Mouse (Mus musculus): ENCODE measurements around the gene Upk3a. TPM values are rescaled to one million over a fixed set of nuclear protein-coding genes. Genes with fewer than 3 reads are reported as not detected.
A peak's percentile ranks its signal among the peaks of the same experiment; 100 is the strongest.

Gene Upk3a
- polyA plus RNA-seq, 1 experiment from 2014 or later, result not detected

GRCm38 (mm10) chr15:85043116-85043515 lies 26.2 kb downstream of the Upk3a start:
- 0 out of 2 replicates have a peak overlapping the region, but pooled peaks have one; percentile 34 for H3K27ac ChIP-seq (ENCODE audit: low read depth)
- H3K9me3 ChIP-seq (ENCODE audit: low read length), result no peaks in the 10 kb centered on the region
- ATAC-seq (no peak), DNase-seq (no peak)
- H3K36me3 ChIP-seq (replicated peaks; ENCODE audit: insufficient read depth, low read length), result peaks cover 4% of the 10 kb centered on the region; the same call in 1 of the 2 replicates
- H3K4me3 ChIP-seq (ENCODE audit: low read depth, low read length), result no peak overlapping the region
- 54% methylated on average over 5 of the region's 5 CpGs for WGBS (ENCODE audit: insufficient replicate concordance)
- no peak overlapping the region for H3K9ac ChIP-seq (replicated peaks)
- no peaks in the 10 kb centered on the region for H3K27me3 ChIP-seq (ENCODE audit: insufficient read depth, low read length)
- H3K4me1 ChIP-seq (ENCODE audit: insufficient read depth), result peaks cover 4% of the 10 kb centered on the region; the same call in 1 of the 2 replicates
- TF ChIP-seq EP300 (IDR thresholded peaks at IDR 0.05; ENCODE audit: low read depth) (no peak), CTCF (IDR thresholded peaks at IDR 0.05; ENCODE audit: low read depth) (no peak)
- H3K4me2 ChIP-seq (ENCODE audit: low read depth, low read length), result no peak overlapping the region

- Histone ChIP-seq H3K4me1 (ENCODE audit: insufficient read depth) (0 out of 2 replicates have a peak, but pooled peaks cover 3% of the 10 kb centered on the region), H3K9ac (replicated peaks) (no peak overlapping the region), H3K4me2 (ENCODE audit: low read depth, low read length) (no peak overlapping the region), H3K27ac (ENCODE audit: low read depth) (no peak overlapping the region), H3K9me3 (ENCODE audit: low read length) (no peaks in the 10 kb centered on the region), H3K36me3 (replicated peaks; ENCODE audit: insufficient read depth, low read length) (peaks cover 9% of the 10 kb centered on the region), H3K4me3 (ENCODE audit: low read depth, low read length) (no peak overlapping the region), H3K27me3 (ENCODE audit: insufficient read depth, low read length) (no peaks in the 10 kb centered on the region)
- ATAC-seq (no peak), DNase-seq (no peak)
- no peak for TF ChIP-seq EP300 (IDR thresholded peaks at IDR 0.05; ENCODE audit: low read depth)
- 62% methylated on average over 5 of the region's 5 CpGs for WGBS (ENCODE audit: insufficient replicate concordance)
These were observed 26.8 kb downstream of the Upk3a start for GRCm38 (mm10) chr15:85043761-85044160.

GRCm38 (mm10) chr15:85046230-85046950 lies 29.4 kb downstream of the Upk3a start:
- ATAC-seq (no peak), DNase-seq (no peak)
- no peak overlapping the region for H3K4me3 ChIP-seq (ENCODE audit: low read depth, low read length)
- peaks cover 24% of the 10 kb centered on the region for H3K36me3 ChIP-seq (replicated peaks; ENCODE audit: insufficient read depth, low read length)
- H3K9ac ChIP-seq (replicated peaks), result no peak overlapping the region
- no peak for TF ChIP-seq CTCF (IDR thresholded peaks at IDR 0.05; ENCODE audit: low read depth)
- no peak for TF ChIP-seq EP300 (IDR thresholded peaks at IDR 0.05; ENCODE audit: low read depth)
- no peaks in the 10 kb centered on the region for H3K27me3 ChIP-seq (ENCODE audit: insufficient read depth, low read length)
- 83% methylated on average over 14 of the region's 14 CpGs for WGBS (ENCODE audit: insufficient replicate concordance)
- H3K27ac ChIP-seq (ENCODE audit: low read depth), result no peak overlapping the region
- no peak overlapping the region for H3K4me2 ChIP-seq (ENCODE audit: low read depth, low read length)
- H3K4me1 ChIP-seq (ENCODE audit: insufficient read depth), result 0 out of 2 replicates have a peak, but pooled peaks cover 3% of the 10 kb centered on the region
- H3K9me3 ChIP-seq (ENCODE audit: low read length), result no peaks in the 10 kb centered on the region

- Histone ChIP-seq H3K27me3 (ENCODE audit: insufficient read depth, low read length) (no peaks in the 10 kb centered on the region), H3K36me3 (replicated peaks; ENCODE audit: insufficient read depth, low read length) (peaks cover 30% of the 10 kb centered on the region), H3K9me3 (ENCODE audit: low read length) (no peaks in the 10 kb centered on the region), H3K4me1 (ENCODE audit: insufficient read depth) (0 out of 2 replicates have a peak, but pooled peaks cover under 1% of the 10 kb centered on the region), H3K9ac (replicated peaks) (no peak overlapping the region), H3K4me3 (ENCODE audit: low read depth, low read length) (no peak overlapping the region), H3K27ac (ENCODE audit: low read depth) (no peak overlapping the region), H3K4me2 (ENCODE audit: low read depth, low read length) (no peak overlapping the region)
- DNase-seq, result no peak
- TF ChIP-seq CTCF (IDR thresholded peaks at IDR 0.05; ENCODE audit: low read depth), result no peak
- TF ChIP-seq EP300 (IDR thresholded peaks at IDR 0.05; ENCODE audit: low read depth), result no peak
- ATAC-seq, result no peak
- WGBS (ENCODE audit: insufficient replicate concordance), result 86% methylated on average over 4 of the region's 4 CpGs
These were observed 30.9 kb downstream of the Upk3a start for GRCm38 (mm10) chr15:85047865-85048264.

DNA sequence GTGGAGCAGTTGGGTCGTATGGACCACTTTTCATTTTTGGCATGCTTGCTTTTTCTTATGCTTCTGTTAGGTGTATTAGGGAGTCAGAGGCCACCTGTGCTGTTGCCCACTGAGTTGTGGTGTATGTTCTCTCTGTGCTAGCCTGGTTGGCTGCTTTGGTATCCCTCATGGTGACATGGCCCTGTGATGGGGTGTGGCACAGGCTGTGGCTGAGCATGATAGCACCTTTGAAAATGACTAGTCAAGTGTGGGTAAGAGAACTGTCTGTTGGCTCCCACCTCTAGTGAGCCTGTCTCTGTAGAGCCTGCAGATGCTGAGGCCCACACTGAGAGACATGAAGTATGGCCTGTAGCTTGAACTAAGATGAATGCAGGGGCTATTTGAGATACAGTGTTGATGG lies 32.8 kb downstream of the Upk3a start:
- H3K4me2 ChIP-seq (ENCODE audit: low read depth, low read length), result no peak overlapping the region
- 69% methylated on average over 1 of the region's 1 CpGs for WGBS (ENCODE audit: insufficient replicate concordance)
- no peaks in the 10 kb centered on the region for H3K27me3 ChIP-seq (ENCODE audit: insufficient read depth, low read length)
- peaks cover 30% of the 10 kb centered on the region for H3K36me3 ChIP-seq (replicated peaks; ENCODE audit: insufficient read depth, low read length)
- H3K27ac ChIP-seq (ENCODE audit: low read depth), result no peak overlapping the region
- H3K9ac ChIP-seq (replicated peaks), result no peak overlapping the region
- H3K4me1 ChIP-seq (ENCODE audit: insufficient read depth), result no peaks in the 10 kb centered on the region
- ATAC-seq (peak; percentile 29; the same call in 1 of the 2 replicates), DNase-seq (no peak)
- H3K9me3 ChIP-seq (ENCODE audit: low read length), result no peaks in the 10 kb centered on the region
- no peak overlapping the region for H3K4me3 ChIP-seq (ENCODE audit: low read depth, low read length)
- TF ChIP-seq CTCF (IDR thresholded peaks at IDR 0.05; ENCODE audit: low read depth) (no peak), EP300 (IDR thresholded peaks at IDR 0.05; ENCODE audit: low read depth) (no peak)

GRCm38 (mm10) chr15:85054098-85054497 lies 37.2 kb downstream of the Upk3a start:
- TF ChIP-seq CTCF (IDR thresholded peaks at IDR 0.05; ENCODE audit: low read depth), result no peak
- TF ChIP-seq EP300 (IDR thresholded peaks at IDR 0.05; ENCODE audit: low read depth), result no peak
- no peaks in the 10 kb centered on the region for H3K9me3 ChIP-seq (ENCODE audit: low read length)
- 82% methylated on average over 3 of the region's 3 CpGs for WGBS (ENCODE audit: insufficient replicate concordance)
- H3K4me1 ChIP-seq (ENCODE audit: insufficient read depth), result no peaks in the 10 kb centered on the region
- no peak overlapping the region for H3K4me2 ChIP-seq (ENCODE audit: low read depth, low read length)
- no peak overlapping the region for H3K4me3 ChIP-seq (ENCODE audit: low read depth, low read length)
- H3K9ac ChIP-seq (replicated peaks), result no peak overlapping the region
- H3K36me3 ChIP-seq (replicated peaks; ENCODE audit: insufficient read depth, low read length), result peaks cover 26% of the 10 kb centered on the region
- no peak for DNase-seq
- no peak overlapping the region for H3K27ac ChIP-seq (ENCODE audit: low read depth)
- no peak for ATAC-seq
- H3K27me3 ChIP-seq (ENCODE audit: insufficient read depth, low read length), result no peaks in the 10 kb centered on the region

All from liver, postnatal 0 days (tissue).